Mouse (Mus musculus) small intestine, adult 2 months (tissue): Measurements from ENCODE around the gene Prss22.

Source experiments
- CTCF ChIP-seq: fragments of 200-500 bp; IDR thresholded peaks from 2 replicates; pipeline ENCODE4 v1.5.1; 2012; ENCODE audit warnings: low read depth, mild to moderate bottlenecking, control low read depth, inconsistent platforms, low read length, moderate library complexity, mixed read lengths; ENCODE audit not compliant: insufficient replicate concordance, insufficient read length; ENCODE audit errors: extremely low read depth
- POLR2A ChIP-seq: fragments of 200-500 bp; IDR thresholded peaks from 2 replicates; pipeline ENCODE4 v1.6.1; 2012; ENCODE audit warnings: low read depth, mild to moderate bottlenecking, control low read depth, inconsistent platforms, low read length, moderate library complexity

- no peak for TF ChIP-seq CTCF
- peak; percentile 25; the same call in 1 of the 2 replicates for TF ChIP-seq POLR2A
These were observed 17.5 kb downstream of the Prss22 start, which contains the start of gene Prss30 for GRCm38 (mm10) chr17:23980297-23980909.
